Mouse (Mus musculus): Measurements from ENCODE around the gene Asgr2. TPM values are rescaled to one million over a fixed set of nuclear protein-coding genes. Genes with fewer than 3 reads are reported as not detected.

The Asgr2 gene
- polyA plus RNA-seq, 1 experiment, result 2.3 TPM

GRCm38 (mm10) chr11:70080803-70081590 lies 11.4 kb upstream of the Asgr2 start:
- H3K4me1 ChIP-seq (ENCODE audit: control insufficient read depth, insufficient read depth, low read length), result peaks cover 64% of the 10 kb centered on the region
- peak overlapping the region; percentile 45 for H3K27ac ChIP-seq (ENCODE audit: insufficient read depth, low read depth, low read length)
- no peak overlapping the region for H3K4me3 ChIP-seq (ENCODE audit: insufficient read depth, low read length)
- TF ChIP-seq CTCF (IDR thresholded peaks at IDR 0.05; ENCODE audit: low read depth, low read length) (no peak), POLR2A (IDR thresholded peaks at IDR 0.05; ENCODE audit: borderline replicate concordance, low read depth, low read length) (no peak)

GRCm38 (mm10) chr11:70084563-70084962 lies 7.9 kb upstream of the Asgr2 start:
- H3K27ac ChIP-seq (ENCODE audit: insufficient read depth, low read depth, low read length), result peak overlapping the region; percentile 98
- TF ChIP-seq CTCF (IDR thresholded peaks at IDR 0.05; ENCODE audit: low read depth, low read length), result no peak
- no peak for TF ChIP-seq POLR2A (IDR thresholded peaks at IDR 0.05; ENCODE audit: borderline replicate concordance, low read depth, low read length)

GRCm38 (mm10) chr11:70097396-70097795 lies 5.0 kb downstream of the Asgr2 start:
- no peak for TF ChIP-seq CTCF (IDR thresholded peaks at IDR 0.05; ENCODE audit: low read depth, low read length)
- TF ChIP-seq POLR2A (IDR thresholded peaks at IDR 0.05; ENCODE audit: borderline replicate concordance, low read depth, low read length), result no peak

More at GRCm38 (mm10) chr11:70084563-70084962, 7.9 kb upstream of the Asgr2 start:
- Histone ChIP-seq H3K4me3 (ENCODE audit: insufficient read depth, low read length) (peak overlapping the region; percentile 10; the same call in 1 of the 2 replicates), H3K4me1 (ENCODE audit: control insufficient read depth, insufficient read depth, low read length) (peaks cover 73% of the 10 kb centered on the region)

GRCm38 (mm10) chr11:70099102-70099501 lies 6.7 kb downstream of the Asgr2 start:
- H3K4me1 ChIP-seq (ENCODE audit: control insufficient read depth, insufficient read depth, low read length), result peaks cover 6% of the 10 kb centered on the region
- no peak overlapping the region for H3K27ac ChIP-seq (ENCODE audit: insufficient read depth, low read depth, low read length)
- TF ChIP-seq POLR2A (IDR thresholded peaks at IDR 0.05; ENCODE audit: borderline replicate concordance, low read depth, low read length) (no peak), CTCF (IDR thresholded peaks at IDR 0.05; ENCODE audit: low read depth, low read length) (no peak)
- H3K4me3 ChIP-seq (ENCODE audit: insufficient read depth, low read length), result no peak overlapping the region

More at GRCm38 (mm10) chr11:70097396-70097795, 5.0 kb downstream of the Asgr2 start:
- Histone ChIP-seq H3K27ac (ENCODE audit: insufficient read depth, low read depth, low read length) (no peak overlapping the region), H3K4me1 (ENCODE audit: control insufficient read depth, insufficient read depth, low read length) (peaks cover 20% of the 10 kb centered on the region), H3K4me3 (ENCODE audit: insufficient read depth, low read length) (no peak overlapping the region)

- Histone ChIP-seq H3K4me1 (ENCODE audit: control insufficient read depth, insufficient read depth, low read length) (peaks cover 6% of the 10 kb centered on the region), H3K4me3 (ENCODE audit: insufficient read depth, low read length) (no peak overlapping the region), H3K27ac (ENCODE audit: insufficient read depth, low read depth, low read length) (no peak overlapping the region)
- TF ChIP-seq POLR2A (IDR thresholded peaks at IDR 0.05; ENCODE audit: borderline replicate concordance, low read depth, low read length) (no peak), CTCF (IDR thresholded peaks at IDR 0.05; ENCODE audit: low read depth, low read length) (no peak)
These were observed 7.4 kb downstream of the Asgr2 start for GRCm38 (mm10) chr11:70099809-70100208.

- H3K4me3 ChIP-seq (ENCODE audit: insufficient read depth, low read length), result no peak overlapping the region
- H3K4me1 ChIP-seq (ENCODE audit: control insufficient read depth, insufficient read depth, low read length), result peaks cover 6% of the 10 kb centered on the region
- TF ChIP-seq POLR2A (IDR thresholded peaks at IDR 0.05; ENCODE audit: borderline replicate concordance, low read depth, low read length), result no peak
- TF ChIP-seq CTCF (IDR thresholded peaks at IDR 0.05; ENCODE audit: low read depth, low read length), result no peak
- no peak overlapping the region for H3K27ac ChIP-seq (ENCODE audit: insufficient read depth, low read depth, low read length)
These were observed 11.4 kb downstream of the Asgr2 start for GRCm38 (mm10) chr11:70103701-70104315.

- Histone ChIP-seq H3K27ac (ENCODE audit: insufficient read depth, low read depth, low read length) (no peak overlapping the region), H3K4me3 (ENCODE audit: insufficient read depth, low read length) (no peak overlapping the region), H3K4me1 (ENCODE audit: control insufficient read depth, insufficient read depth, low read length) (peaks cover 6% of the 10 kb centered on the region)
- TF ChIP-seq CTCF (IDR thresholded peaks at IDR 0.05; ENCODE audit: low read depth, low read length) (no peak), POLR2A (IDR thresholded peaks at IDR 0.05; ENCODE audit: borderline replicate concordance, low read depth, low read length) (no peak)
These were observed 14.6 kb downstream of the Asgr2 start for GRCm38 (mm10) chr11:70107085-70107484.

GRCm38 (mm10) chr11:70110146-70110545 lies 17.7 kb downstream of the Asgr2 start:
- Histone ChIP-seq H3K4me1 (ENCODE audit: control insufficient read depth, insufficient read depth, low read length) (peaks cover 23% of the 10 kb centered on the region), H3K4me3 (ENCODE audit: insufficient read depth, low read length) (no peak overlapping the region), H3K27ac (ENCODE audit: insufficient read depth, low read depth, low read length) (no peak overlapping the region)
- TF ChIP-seq CTCF (IDR thresholded peaks at IDR 0.05; ENCODE audit: low read depth, low read length) (peak; percentile 48; the same call in 1 of the 2 replicates), POLR2A (IDR thresholded peaks at IDR 0.05; ENCODE audit: borderline replicate concordance, low read depth, low read length) (no peak)

GRCm38 (mm10) chr11:70114562-70114961 lies 22.1 kb downstream of the Asgr2 start:
- TF ChIP-seq POLR2A (IDR thresholded peaks at IDR 0.05; ENCODE audit: borderline replicate concordance, low read depth, low read length) (no peak), CTCF (IDR thresholded peaks at IDR 0.05; ENCODE audit: low read depth, low read length) (no peak)
- peaks cover 19% of the 10 kb centered on the region for H3K4me1 ChIP-seq (ENCODE audit: control insufficient read depth, insufficient read depth, low read length)
- H3K4me3 ChIP-seq (ENCODE audit: insufficient read depth, low read length), result no peak overlapping the region
- no peak overlapping the region for H3K27ac ChIP-seq (ENCODE audit: insufficient read depth, low read depth, low read length)

GRCm38 (mm10) chr11:70115901-70116300 lies 23.5 kb downstream of the Asgr2 start:
- no peak overlapping the region for H3K27ac ChIP-seq (ENCODE audit: insufficient read depth, low read depth, low read length)
- peaks cover 23% of the 10 kb centered on the region for H3K4me1 ChIP-seq (ENCODE audit: control insufficient read depth, insufficient read depth, low read length)
- H3K4me3 ChIP-seq (ENCODE audit: insufficient read depth, low read length), result no peak overlapping the region
- TF ChIP-seq POLR2A (IDR thresholded peaks at IDR 0.05; ENCODE audit: borderline replicate concordance, low read depth, low read length) (no peak), CTCF (IDR thresholded peaks at IDR 0.05; ENCODE audit: low read depth, low read length) (no peak)
